Mouse (Mus musculus) cerebellum, adult 11 months (tissue): Measurements from ENCODE around the gene Olfr135.

Source experiments
- DNase-seq: peaks from one replicate; pipeline ENCODE4 v3.0.0; 2022

Olfr135 gene

DNA sequence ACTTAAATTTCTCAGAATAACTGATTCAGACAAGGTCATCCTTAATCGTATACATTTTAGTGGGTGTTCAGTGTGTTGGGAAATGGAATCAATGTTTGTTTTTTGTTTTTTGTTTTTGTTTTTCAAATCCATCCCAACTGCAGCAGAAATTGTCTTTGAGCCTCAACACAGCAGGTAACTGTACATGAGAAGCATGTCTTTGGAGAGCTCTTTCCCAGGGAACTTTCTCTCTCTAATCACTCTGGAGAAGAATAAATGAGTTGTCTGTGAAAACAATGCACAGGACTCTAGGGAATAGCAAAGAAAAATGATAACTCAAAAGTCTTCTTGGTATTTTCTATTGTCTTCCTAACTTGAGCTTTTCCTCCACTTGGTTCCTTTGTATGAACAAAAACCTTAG is at the start of gene Olfr135:
TSS of gene Olfr135 (plus strand) at position 301 of the 400 bp plus-strand sequence.
- DNase-seq, result no peak

DNA sequence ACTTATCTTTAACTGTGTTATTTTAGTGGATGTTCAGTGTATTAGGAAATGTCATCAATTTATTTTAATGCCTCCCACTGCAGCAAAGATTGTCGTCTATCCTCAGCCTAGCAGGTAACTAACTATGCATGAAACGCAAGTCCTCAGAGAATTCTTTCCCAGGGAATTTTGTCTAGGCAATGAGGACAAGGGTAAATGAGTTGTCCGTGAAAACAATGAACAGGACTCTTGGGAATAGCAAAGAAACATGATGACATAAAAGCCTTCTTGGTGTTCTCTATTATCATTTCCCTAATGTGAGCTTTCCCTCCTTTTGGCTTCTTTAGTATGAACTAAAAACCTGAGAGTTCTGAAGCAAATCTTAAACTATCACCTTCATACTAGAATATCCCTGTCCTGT is 33.0 kb upstream of the Olfr135 start, which contains the start of gene Olfr134:
TSS of gene Olfr134 (plus strand) at position 301 of the 400 bp plus-strand sequence.
- DNase-seq, result no peak
